Mouse (Mus musculus): ENCODE measurements around the gene Cybrd1.

The Cybrd1 gene

DNA sequence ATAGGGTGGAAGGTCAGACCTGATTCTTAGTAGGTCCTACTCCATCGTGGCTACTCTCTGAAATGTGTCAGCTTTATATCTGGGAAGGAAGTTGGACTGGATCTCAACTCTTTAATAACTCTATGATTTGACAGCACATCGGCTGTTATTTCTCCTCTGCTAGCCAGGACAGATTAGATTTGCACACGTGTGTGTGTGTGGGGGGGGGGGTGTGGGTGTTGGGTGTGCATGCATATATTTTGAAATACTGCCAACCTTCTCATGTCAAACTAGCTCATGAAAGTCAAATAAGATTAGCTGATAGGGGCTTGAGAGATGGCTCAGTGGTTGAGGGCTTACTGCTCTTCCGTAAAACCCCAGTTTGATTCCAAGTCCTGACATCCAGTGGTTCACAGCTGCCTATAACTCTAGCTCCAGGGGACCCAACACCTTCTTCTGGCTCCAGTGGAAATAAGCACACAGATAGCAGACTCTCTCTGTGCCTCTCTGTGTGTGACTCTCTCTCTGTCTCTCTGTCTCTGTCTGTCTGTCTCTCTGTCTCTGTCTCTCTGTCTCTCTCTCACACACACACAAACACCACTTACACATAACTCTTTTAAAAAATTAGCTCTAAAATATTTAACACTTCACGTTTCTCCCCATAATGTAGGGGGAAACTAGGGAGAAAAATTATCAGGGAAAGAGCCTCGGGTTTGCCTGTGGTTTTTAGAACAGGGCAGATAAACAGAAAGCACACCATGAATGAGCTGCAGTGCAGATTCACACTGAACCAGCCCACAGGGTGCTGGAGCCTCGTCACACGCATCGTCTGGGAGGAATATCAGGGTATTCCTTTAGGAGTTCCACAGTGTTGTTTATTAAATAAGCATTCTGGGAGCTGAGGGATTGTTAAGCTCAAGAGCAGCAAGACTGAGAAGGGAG lies 58.9 kb downstream of the Cybrd1 start:
- DNase-seq = no peak

DNA sequence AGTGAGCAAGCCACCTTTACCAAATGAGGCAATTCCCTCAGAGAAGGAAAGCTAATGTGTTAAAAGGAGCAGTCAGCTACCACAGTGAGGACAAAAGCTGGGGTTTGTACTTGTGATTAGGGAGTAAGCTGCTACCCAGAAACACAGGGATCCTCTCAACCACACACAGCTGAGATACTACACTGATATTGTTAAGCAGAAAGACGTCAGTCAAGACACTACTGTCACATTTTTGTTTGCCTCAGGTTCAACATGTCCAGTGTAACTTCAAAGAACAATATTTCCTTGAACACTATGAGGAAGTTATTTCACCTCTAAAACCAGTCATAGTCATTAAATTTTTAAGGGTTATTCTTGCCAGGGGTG lies 59.5 kb downstream of the Cybrd1 start:
- no peak for DNase-seq

GRCm38 (mm10) chr2:71177760-71178159 lies 60.0 kb downstream of the Cybrd1 start:
- DNase-seq = peak; percentile 6

DNA sequence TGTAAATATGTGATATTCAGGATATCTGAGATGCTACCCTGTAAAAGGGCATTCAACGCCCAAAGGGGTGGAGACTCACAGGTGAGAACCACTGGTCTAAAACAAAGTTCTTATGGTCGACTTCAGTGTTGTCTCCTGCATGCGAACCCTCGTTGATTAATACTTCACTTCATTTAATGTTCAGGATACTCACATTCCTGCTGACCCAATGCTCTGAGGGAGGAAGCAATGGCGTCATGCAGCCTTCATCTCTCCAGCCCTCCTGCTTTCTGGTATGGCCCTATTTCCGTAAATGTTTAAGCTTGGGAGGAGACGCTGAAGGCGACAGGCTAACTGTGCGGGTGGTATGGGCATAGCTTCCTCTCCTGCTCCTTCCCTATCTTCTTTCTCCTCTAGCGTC lies 62.0 kb downstream of the Cybrd1 start:
- no peak for DNase-seq

DNA sequence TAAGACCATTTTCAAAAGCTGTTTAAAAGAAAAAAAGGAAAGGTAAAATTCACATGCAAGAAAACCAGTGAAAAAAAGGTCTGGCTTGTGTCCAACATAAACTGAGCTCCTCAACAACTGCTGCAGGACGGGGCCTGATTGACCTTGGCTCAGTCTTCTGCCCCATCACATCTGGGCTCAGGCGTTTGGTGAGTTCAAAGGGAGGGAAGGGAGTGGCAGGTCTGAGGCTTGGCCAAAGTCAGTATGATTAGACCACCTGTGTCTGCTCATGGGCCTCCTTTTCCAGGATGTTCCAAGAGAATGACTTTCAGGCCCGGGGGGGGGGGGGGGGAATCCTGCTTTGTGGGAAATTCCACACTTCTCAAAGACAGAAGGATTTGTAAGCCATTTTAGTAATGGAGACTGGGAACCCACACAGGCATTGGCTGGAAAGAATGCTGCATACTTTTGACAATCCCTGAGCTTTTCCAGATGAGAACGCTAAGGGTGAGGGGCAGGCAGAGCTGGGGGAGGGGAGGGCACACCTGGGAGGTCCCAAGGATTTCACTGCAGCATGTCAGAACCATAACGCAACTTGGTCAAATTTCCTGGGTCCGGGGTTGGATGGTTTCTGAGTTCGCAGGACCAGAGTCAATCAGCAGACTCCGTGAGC lies 63.0 kb downstream of the Cybrd1 start:
- no peak for DNase-seq

- DNase-seq = no peak
Measured at GRCm38 (mm10) chr2:71187950-71188349, 70.2 kb downstream of the Cybrd1 start.

GRCm38 (mm10) chr2:71188861-71189260 lies 71.1 kb downstream of the Cybrd1 start:
- DNase-seq = no peak

DNA sequence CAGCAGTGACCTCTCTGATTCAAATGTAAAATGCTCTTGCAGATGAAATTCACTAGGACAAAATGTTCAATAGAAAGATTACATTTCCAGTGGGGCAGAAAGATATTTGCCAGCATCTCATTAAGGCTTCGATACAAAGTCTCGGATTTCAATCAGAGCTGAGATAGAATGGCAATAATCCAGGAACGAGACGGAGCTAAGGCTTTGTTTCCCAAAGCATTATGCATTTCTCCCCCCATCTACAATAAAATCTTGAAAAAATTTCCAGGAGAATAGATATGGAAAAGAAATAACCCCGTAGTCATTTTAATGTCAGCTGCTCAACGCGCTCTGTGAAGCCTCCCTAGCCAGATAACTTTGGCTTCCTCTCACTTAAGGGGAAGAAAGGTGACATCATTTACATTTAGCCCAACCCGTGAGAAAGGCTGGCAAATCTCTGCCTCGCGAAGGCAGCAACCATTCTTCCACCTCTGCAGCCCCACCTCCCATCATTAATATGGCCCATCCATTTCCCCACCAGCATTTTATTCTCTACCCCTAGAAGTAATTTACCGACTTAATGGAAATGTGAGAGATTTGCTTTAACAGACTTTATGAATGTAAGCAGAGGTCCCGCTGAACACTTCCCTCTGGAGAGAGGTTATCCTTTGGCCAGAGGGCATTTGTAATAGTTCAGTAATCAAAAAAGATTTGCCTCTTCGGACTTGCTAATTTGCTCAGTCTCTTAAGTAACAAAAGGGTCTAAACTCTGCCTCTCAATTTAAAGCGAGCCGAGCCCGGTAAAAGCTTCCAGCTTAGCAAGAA lies 73.9 kb downstream of the Cybrd1 start:
- no peak for DNase-seq

DNA sequence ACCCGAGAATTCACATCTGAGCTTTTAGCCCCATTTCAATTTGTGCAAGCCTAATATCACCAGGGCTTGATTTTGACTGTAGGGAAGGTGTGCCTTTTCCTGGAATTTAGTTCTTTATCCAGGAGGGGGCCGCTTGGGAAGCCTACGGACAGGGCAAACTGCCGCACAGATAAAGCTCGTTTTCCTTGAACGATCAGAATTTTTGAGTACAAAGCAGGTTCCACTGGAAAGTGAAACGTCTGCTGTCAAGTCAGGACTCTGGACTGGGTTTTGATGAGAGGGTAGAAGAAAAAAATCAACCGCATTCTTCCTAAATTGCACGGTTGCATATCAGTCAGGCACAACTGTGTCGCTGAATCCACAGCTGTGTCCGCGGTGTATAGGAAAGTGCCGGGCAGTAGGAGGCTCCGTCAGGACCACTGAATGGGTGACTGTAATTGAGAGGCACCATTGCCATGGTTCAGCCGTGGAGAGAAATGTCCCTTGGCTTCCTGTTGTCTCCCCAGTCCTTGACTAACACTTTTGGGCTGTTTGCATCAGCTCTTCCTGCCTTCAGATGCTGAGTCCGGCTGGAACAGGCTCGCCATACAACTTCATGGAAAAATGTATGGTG lies 74.6 kb downstream of the Cybrd1 start:
- DNase-seq = no peak

Measured in thymus, postnatal 14 days (tissue).